Mouse (Mus musculus): ENCODE data around the gene Rpgrip1l.

- TF ChIP-seq CTCF (IDR thresholded peaks at IDR 0.05; ENCODE audit: borderline replicate concordance, extremely low read depth, insufficient read depth, insufficient read length) = no peak
- no peak for TF ChIP-seq POLR2A (IDR thresholded peaks at IDR 0.05; ENCODE audit: borderline replicate concordance, extremely low read depth, insufficient read depth, insufficient read length, poor library complexity, severe bottlenecking)
Measured at GRCm38 (mm10) chr8:91283815-91284214, 29.2 kb downstream of the Rpgrip1l start.

Measured in brain, embryonic 14.5 days (tissue).